Mouse (Mus musculus) heart, postnatal 10 days (tissue): ENCODE measurements around the gene Pdgfa. TPM values are rescaled to one million over a fixed set of nuclear protein-coding genes. Genes with fewer than 3 reads are reported as not detected.

ENCODE experiments used
- DNase-seq, 2 experiments: peaks; one replicate each; pipeline ENCODE4 v3.0.0; 2021
- intact Hi-C: fragments of 180-260 bp; cut with DNase I; formaldehyde crosslinking; loops from one replicate; pipeline ENCODE4 v1.15.1; 2025
- total RNA-seq, 2 experiments: library from RNA; stranded (reverse); gene quantifications; 2 replicates each; pipeline ENCODE4 v1.2.3; 2021

Pdgfa gene
- total RNA-seq = 10 to 100 TPM; 34.1 to 45.2 TPM

DNA sequence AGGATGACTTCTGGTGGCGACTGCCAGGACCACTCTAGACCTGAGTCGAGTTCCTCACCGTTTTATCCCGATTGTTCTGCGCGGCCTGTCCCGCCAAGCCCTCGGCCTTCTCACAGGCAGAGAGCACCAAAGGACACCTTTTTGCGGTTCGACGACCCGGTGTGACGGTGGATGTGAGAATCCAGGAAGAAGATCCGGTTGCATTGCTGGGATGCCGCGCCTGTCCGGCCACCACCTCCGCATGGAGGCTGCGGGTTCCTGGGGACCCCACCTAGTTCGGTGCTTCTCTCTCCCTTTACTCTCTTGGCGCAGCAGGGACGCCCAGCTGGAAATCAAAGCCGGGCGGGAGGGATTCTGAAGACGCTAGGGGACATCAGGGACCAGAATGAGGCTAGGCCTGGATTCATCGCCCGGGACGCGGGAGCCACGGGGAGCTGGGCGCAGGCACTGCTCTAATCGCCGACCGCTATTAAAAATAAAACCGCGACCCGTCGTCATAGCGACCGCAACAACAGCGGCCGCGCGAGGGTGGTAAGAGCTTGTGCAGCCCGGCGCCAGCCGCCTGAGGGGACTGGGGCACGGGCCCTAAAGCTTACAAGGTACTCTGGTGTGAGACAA lies at the start of gene Pdgfa:
Gene Pdgfa (minus strand): TSS at position 200 of the 618 bp plus-strand sequence.
- intact Hi-C loops = loop anchor here (5.0 kb wide), 1 partner anchor 85 kb away; no protein-coding TSS in a partner anchor
- peak; percentile 88 to 90 for DNase-seq

DNA sequence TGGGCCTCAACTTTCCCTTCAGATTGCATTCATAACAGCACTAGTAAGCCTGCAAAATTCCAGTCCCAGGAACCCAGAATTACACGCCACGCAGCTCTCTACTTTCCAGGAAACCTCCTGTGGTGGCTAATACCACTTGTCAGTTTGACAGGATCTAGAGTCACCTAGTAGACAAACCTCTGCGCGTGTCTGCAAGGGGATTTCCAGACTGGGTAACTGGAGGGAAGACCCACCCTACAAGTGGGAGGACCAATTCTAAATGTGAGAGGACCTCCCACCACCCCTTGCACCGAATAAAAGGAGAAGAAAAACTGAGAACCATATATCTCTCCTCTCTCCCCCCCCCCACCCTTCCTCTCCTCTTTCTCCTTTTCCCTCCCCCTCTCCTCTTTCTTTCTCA lies 49.5 kb upstream of the Pdgfa start:
- DNase-seq = no peak
- intact Hi-C loops = no loop called here

DNA sequence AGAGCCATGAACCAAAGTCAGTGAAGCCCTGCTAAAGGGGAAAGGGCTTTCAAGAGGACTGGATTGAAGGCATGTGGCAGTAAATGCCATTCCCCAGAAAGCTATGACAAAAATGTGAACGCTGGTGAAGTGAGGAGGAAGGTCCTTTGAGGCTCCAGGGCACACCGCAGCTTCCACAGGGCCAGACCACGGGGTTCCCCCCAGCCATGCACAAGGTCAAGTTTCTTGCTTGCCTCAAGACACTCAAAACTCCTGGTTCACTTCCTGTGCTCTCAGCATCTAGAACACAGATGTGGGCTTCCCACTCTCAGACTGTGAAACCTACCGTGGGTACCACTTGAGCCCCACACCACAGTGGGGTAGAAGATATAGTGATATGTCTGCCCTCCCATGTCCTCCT lies 46.4 kb upstream of the Pdgfa start:
- intact Hi-C loops = no loop called here
- DNase-seq = no peak

DNA sequence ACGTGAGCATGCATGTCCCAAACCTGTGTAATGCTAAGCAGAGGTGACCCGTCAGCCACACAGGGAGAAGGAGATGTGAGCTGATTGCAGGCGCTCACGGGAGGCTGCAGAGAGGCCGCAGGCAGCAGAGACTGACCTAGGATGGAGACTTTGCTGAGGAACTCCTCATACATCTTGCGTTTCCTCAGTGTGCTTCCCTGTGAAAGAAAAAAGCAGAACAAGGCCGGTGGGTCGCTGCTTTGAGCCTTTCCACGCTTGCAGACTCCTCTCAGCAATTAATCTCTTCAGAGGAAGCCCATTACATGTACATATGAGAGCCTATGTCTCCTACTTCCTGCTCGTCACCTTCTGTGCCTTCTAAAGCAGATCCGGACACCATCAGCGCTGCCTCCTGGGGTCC lies 45.1 kb upstream of the Pdgfa start:
- no peak for DNase-seq
- intact Hi-C loops = no loop called here

DNA sequence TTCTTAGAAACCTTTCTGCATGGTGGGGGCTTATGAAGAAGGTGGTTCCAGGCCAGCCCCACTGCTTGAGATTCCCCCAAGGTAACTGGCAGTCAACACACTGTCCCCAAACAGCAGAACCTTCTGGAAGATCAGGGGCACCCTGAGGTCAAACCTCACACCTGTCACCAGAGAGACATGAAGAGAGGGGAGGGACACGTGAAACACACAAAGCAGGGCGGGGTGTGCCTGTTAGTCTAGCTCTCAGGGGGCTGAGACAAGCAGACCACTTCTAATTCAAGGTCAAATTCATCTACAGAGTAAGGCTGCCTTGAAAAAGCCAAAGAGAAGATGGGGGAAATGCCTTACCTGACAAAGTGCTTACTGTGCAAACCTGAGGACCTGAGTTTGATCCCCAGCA lies 38.0 kb upstream of the Pdgfa start:
- no peak for DNase-seq
- intact Hi-C loops = no loop called here

DNA sequence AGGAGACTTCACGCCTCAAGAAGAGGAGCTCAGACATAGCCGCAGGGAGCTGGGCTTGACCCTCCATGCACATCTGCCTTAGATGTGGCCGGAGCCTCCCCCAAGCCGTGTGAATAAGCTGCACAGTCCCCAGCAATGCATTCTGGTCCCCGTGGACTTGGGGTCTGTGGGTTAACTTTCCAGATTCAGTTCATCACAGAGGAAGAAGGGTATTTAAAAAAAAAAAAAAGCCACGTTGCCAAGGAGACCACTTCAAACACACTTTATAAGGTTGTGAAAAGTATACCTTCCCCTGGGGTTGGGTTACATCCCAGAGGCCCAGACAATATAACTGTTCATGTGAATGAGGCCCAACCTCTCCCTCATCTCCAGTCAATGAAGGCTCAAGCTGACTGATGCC lies 37.6 kb upstream of the Pdgfa start:
- DNase-seq = no peak
- intact Hi-C loops = no loop called here

DNA sequence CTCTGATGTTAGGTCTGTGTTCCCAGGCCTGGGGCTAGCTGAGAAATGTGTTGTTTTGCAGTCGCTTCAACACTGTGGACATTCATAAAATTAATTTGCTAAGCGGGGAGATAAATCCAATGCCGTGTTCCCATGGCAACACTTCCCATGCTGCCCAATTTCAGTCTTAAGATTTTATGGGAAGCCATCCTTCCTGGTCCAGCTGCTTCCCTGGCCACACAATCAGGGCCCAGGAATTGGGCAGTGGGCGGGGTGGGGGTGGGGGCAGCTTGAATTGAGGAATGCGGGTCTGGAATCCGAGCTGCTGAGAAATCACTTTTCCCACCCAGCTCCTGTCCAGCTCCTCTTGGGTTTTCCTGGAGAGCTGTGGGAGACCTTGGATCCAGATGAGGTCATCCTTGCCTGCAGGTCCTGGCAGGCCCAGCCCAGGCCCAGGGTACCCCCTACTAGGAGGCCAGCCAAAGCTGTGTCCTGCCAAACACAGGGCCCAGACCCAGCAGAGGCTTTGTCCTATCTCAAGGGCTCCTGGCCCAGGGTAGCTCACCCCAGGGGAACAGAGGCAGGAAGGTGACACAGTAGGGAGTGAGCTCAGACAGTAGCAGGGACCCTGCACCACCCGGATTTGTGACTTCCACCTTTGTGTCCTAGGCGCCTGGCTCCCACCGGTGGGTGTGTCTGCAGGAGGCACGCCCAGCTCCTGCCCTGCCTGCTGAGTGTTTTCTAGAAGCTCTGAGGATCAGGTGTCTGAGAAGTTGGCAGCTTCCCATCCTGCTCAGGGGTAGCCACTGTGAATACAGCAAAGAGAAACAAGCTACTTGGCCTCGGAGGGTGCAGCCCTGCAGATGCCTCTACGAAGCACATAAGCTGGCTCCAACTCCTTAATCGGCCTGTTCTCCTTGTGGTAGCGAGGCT lies 36.5 kb upstream of the Pdgfa start:
- intact Hi-C loops = no loop called here

DNA sequence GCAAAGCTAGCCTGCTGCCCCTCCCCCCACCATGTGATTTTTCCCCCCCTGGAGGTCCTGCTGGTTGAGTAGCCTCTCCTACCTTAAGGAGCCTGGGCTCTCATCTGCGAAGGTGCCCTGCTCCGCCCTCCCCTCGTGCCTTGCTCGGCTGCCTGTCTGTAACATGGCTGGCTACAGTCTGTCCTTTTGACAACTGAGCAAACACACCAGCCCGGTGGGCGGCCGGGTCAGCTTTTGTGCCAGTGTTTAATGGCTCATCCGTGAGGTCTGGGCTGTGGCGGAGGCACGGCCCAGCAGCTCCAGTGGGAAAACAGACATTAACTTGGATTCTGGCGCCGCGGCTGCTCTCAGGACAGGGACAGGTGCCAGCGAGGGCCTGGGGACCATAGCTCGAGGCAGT lies 30.4 kb upstream of the Pdgfa start:
- intact Hi-C loops = no loop called here
- DNase-seq = no peak

More for the DNA sequence above, 36.5 kb upstream of the Pdgfa start:
- peak; percentile 19 to 38 for DNase-seq

DNA sequence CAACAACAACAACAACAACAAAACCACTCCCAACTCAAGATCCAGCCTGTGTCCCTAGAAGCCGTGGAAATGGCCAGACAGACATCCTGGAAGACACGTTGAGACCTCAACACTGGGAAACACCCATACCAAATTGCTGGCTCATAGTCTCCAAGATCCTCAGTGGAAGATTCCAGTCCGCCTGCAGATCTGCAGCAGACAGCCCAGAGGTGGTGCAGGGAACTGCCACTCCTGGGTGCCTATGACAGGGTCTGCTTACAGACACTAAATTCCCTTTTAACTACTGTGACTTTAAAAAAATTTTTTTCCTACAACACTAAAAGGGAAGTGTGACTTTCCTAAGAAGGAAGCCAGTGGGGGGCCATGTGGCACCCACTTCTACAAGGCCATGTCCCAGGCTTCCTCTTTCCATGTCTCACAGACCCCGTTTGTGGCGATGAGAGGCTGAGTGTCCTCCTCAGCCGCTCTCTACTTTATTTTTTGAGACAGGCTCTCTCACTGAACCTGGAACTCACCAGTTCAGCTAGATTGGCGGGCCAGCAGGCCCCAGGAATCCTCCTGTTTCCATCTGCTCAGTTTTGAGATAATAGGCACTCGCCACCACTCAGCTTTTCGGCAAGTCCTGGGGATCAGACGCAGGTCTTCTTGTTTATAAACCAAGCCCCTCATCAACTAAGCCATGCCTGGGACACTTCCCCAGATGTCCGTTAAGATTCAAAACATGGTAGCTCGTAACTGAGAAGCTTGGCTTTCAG lies 27.4 kb upstream of the Pdgfa start:
- peak in 1 of 2 experiments; percentile 20 for DNase-seq
- intact Hi-C loops = no loop called here

DNA sequence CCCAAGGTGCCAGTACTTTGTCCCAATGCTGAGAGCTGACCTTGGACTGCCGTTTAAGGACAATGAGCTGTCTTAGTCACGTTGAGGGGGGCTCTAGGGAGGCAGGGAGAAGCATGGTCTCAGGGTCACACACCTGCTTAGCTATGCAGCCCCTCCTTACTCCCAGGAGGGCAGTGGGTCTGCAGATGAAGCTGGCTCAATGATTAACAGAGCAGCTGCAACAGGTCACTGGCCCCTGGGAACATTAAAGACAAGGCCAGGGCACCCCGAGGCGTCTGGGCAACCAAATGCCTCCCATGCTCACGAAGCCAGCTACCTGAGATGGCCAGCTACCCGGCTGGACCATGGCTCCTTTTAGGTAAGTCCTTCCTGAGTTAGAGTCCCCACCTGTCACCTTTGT lies 23.4 kb upstream of the Pdgfa start:
- intact Hi-C loops = no loop called here
- no peak for DNase-seq

DNA sequence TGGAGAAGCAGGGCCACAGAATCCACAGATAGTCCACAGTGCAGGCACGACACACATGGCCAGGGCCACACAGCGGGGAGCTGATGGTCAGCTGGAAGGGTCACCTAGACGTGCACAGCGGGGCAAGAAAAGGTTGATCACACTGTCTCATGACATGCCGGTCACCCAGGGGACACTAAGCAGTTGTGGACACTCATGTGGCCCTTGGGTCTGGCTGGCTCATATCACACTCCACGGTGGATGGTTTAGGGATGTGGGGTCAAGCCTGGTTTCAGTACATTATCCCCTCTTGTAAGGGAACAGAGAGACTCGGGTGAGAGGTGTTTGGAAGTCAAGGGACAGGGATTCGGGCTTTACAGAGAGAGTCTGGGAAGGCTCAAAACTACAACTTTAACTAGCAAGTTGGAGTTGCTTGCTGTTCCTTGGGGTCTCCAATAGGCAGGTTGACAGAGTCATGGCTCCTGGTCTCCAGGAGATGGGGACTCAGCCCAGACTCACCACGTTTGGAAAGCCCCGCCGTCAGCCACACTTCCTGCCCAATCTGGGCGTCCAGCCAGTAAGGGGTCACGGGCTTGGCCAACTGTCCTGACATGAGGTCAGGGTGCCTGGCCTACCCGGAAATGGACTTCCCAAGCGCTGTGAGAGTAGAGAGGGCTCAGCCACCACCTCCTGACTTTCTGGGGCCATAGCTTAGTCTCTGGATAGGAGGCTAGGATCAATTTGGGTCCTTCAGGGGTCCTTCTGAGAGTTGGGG lies 20.4 kb upstream of the Pdgfa start:
- intact Hi-C loops = loop anchor here (1.0 to 5.0 kb wide), 2 partner anchors 21 to 160 kb away; no protein-coding TSS in a partner anchor
- peak; percentile 89 to 92 for DNase-seq

DNA sequence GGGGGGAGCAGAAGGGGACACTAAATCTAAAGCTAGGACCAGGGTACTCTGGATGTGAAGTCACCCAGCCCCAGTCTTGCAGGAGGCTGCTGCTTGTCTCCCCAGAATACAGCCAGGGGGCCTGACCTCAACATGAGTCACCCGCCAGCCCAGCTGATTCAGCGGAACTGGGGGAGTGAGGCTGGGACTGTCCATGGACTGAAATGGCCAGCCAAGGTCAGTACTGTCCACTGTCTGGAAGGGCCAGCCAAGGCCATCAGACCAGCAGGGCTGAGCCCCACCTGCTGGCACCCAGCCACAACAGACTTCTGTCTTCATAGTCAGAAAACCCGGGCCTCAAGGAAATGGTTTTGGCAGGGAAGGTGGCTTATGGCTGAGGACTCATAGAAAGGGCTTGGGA lies 17.9 kb upstream of the Pdgfa start:
- peak; percentile 73 for DNase-seq
- intact Hi-C loops = loop anchor here (5.0 kb wide), 1 partner anchor 162 kb away; no protein-coding TSS in a partner anchor

DNA sequence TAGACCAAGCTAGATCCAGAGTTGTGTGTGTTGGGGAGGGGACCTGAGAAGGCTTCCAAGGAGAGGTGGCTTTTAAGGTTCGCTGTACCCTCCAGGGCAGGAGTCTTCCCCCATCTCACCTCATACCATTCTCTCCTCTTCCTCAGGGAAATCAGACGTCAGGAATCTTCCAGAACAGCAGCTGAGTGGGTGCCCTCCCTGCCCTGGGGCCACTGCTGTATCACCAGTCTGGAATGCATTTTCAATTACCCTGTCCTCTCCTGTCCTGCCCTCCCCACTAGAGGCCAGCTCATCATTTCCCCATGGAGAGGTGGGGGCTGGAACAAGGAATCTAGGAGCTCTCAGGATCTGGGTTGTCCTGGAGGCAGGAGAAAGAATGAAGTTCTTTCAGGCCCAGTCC lies 13.5 kb upstream of the Pdgfa start:
- no peak for DNase-seq
- intact Hi-C loops = no loop called here

DNA sequence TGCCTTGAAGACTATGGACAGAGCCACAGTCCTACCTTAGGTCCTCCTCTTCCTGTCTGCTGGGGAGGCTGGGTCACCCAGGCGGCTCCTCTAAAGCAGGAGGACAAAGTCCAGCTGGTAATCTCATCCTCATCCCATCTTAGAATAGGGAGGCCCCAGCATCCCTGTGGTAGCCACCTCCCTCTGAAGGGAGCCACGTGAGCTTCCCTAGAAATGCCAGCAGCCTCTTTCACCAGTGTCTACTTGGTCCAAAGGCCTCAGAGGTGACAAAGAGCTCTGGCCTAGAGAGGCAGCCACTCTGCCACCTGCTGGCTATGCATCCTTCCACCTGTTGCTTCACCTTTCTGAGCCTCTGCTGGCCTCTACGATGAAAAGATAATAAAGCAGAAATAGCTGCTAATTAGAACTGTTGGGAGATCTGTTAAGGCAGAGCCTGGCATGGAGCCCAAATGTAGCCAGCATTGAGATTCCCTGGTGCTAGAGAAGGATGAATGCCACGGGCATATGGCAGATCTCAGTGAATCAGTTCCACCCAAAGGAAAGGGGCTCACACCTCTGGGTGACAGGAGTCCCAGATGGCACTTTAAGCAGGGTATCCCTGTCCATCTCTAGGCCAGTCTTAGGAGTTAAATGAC lies 10.1 kb upstream of the Pdgfa start:
- DNase-seq = peak in 1 of 2 experiments; percentile 36
- intact Hi-C loops = no loop called here

DNA sequence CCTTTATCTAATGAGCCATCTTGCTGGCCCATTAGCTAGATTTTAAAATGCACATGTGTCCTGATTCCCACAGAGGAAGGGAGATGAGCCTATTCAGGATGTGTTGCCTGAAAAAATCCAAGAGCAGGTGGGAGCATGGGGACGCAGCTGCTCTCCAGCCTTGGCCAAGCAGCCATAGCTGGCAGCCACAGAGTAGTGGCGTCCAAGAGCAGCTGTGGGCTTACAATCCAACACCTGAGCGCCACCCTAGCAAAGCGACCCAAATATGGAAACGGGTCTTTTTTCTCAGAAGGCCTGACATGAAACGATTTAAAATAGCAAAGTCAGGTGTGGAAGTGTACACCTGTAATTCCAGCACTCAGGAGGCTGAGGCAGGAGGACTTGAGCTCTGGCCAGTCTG lies 7.4 kb upstream of the Pdgfa start:
- intact Hi-C loops = no loop called here
- no peak for DNase-seq

DNA sequence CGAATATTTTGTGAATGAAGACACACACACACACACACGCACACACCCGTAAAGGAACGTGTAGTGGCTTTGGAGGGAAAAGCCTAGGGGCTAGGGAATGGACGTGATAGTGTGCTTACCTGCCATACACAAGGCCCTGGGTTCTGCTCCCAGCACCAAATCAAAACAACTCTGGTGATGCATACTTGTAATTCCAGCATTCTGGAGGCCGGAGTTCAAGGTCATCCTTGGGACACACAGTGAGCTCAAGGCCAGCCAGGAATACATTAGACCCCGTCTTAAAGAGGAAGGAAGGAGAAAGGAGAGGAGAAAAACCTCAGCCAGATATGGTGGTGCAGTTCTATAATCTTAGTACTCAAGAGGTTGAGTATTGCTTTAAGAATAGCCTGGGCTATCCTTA lies 2.5 kb upstream of the Pdgfa start:
- intact Hi-C loops = loop anchor here (5.0 kb wide), 1 partner anchor 83 kb away; no protein-coding TSS in a partner anchor
- DNase-seq = no peak

DNA sequence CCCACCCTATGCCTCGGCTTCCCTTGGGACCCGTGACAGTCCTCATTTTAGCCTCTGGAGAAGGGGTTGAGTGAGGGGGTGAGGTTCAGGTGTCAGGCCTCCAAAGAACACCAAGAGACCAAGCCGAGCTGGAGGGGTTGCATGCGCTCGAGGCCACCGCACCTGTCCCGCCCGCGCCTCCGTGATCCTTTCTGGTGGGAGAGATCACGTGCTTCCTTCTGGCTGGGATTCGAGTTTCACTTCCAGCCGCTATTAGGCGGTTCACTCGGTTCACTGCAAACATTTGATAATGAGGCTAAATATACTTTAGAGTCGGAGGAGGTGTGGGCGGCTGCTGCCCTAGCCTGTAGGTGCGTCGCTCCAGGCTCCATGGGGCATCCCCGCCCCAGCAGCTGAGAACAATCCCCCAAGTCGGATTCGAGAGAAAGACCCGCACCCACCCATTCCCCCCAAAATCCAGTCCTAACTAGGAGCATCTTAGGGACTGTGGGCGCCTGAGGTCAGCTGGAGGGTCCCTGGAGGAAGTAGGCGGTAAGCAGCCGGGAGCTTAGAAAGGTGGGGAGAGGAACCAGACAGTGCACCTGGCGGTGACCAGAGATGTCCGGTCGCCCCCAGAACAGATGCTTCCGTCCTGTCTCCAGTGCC lies 888 bp upstream of the Pdgfa start:
- DNase-seq = peak; percentile 83 to 86
- intact Hi-C loops = loop anchor here (5.0 kb wide), 1 partner anchor 84 kb away; no protein-coding TSS in a partner anchor

DNA sequence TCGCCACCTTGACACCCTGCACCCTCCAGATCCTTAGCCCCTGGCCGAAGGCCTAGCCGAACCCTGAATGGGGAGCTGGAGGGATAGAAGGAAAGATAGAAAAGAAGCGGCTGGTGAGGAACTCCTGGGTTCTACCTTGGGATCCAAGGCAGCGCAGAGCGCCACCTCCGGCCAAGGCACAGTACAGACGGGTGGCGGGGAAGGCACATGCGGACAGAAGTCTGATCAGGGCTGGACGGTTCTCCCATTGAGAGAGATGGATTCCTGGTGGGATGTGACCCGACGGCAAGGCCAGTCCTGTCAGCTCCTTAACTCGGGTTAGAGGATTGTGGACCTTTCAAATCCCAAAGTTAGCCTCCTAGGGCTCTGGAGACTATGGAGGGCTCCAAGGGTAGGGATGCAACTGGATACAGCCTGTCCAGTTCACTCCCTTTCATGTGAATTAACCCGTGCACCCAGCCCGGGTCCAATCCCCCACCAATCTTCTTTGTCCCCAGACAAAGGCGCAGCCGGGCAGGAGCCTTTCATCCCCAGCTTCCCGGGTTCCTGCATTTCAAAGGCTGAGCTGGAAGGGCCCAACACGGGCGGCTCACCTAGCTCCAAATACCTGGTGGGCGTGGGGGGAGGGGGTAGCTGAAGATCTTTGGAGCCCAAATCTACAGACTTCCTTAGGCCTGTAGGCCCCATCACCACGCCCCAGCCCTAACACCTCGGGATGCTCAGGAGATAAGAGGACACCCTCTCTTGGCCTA lies 672 bp downstream of the Pdgfa start:
- intact Hi-C loops = loop anchor here (1.0 to 5.0 kb wide), 2 partner anchors 22 to 86 kb away; no protein-coding TSS in a partner anchor
- DNase-seq = peak in 1 of 2 experiments; percentile 63
